Mouse (Mus musculus): ENCODE measurements at regions not wholly inside any gene's neighbourhood (a gene's known extent, or its start where the extent isn't known, plus 50 kb on each side); places are given as distances from the start of the nearest gene placed in this dataset.

GRCm38 (mm10) chr1:63871831-63872230 lies 102.8 kb upstream of the 4933402D24Rik start:
- Histone ChIP-seq H3K9me3 (ENCODE audit: control insufficient read depth, low read length) (no peaks in the 10 kb centered on the region), H3K4me3 (ENCODE audit: insufficient read depth in 1 of 2, low read depth in 2 of 2, low read length in 2 of 2) (no peak overlapping the region), H3K4me2 (ENCODE audit: low read depth) (no peak overlapping the region), H3K36me3 (replicated peaks; ENCODE audit: control insufficient read depth, insufficient read depth, low read depth) (no peaks in the 10 kb centered on the region), H3K9ac (replicated peaks) (no peak overlapping the region), H3K27me3 (ENCODE audit: control insufficient read depth, insufficient read depth, low read length) (no peaks in the 10 kb centered on the region), H3K4me1 (replicated peaks; ENCODE audit: control insufficient read depth in 2 of 2, insufficient read depth in 2 of 2, low read length in 1 of 2) (no peaks in the 10 kb centered on the region), H3K27ac (no peak overlapping the region)
- no peak for TF ChIP-seq CTCF (IDR thresholded peaks at IDR 0.05; ENCODE audit: low read depth)
- TF ChIP-seq EP300 (IDR thresholded peaks at IDR 0.05; ENCODE audit: low read depth), result no peak
- DNase-seq (ENCODE audit: low read depth in 3 of 3, low spot score in 3 of 3) (no peak), ATAC-seq (ENCODE audit: insufficient read depth) (no peak)
- 67% methylated on average over 6 of the region's 6 CpGs for WGBS (ENCODE audit: insufficient replicate concordance)

GRCm38 (mm10) chr1:63869342-63869741 lies 100.3 kb upstream of the 4933402D24Rik start:
- H3K4me2 ChIP-seq (ENCODE audit: low read depth), result no peak overlapping the region
- 57% methylated on average over 2 of the region's 2 CpGs for WGBS (ENCODE audit: insufficient replicate concordance)
- H3K4me1 ChIP-seq (replicated peaks; ENCODE audit: control insufficient read depth in 2 of 2, insufficient read depth in 2 of 2, low read length in 1 of 2), result no peaks in the 10 kb centered on the region
- DNase-seq (ENCODE audit: low read depth in 3 of 3, low spot score in 3 of 3), result no peak
- H3K36me3 ChIP-seq (replicated peaks; ENCODE audit: control insufficient read depth, insufficient read depth, low read depth), result no peaks in the 10 kb centered on the region
- no peak overlapping the region for H3K27ac ChIP-seq
- TF ChIP-seq EP300 (IDR thresholded peaks at IDR 0.05; ENCODE audit: low read depth) (no peak), CTCF (IDR thresholded peaks at IDR 0.05; ENCODE audit: low read depth) (no peak)
- no peak for ATAC-seq (ENCODE audit: insufficient read depth)
- no peak overlapping the region for H3K9ac ChIP-seq (replicated peaks)
- H3K27me3 ChIP-seq (ENCODE audit: control insufficient read depth, insufficient read depth, low read length), result no peaks in the 10 kb centered on the region
- no peaks in the 10 kb centered on the region for H3K9me3 ChIP-seq (ENCODE audit: control insufficient read depth, low read length)
- no peak overlapping the region for H3K4me3 ChIP-seq (ENCODE audit: insufficient read depth in 1 of 2, low read depth in 2 of 2, low read length in 2 of 2)

GRCm38 (mm10) chr1:63857933-63858649 lies 89.0 kb upstream of the 4933402D24Rik start:
- Histone ChIP-seq H3K27ac (no peak overlapping the region), H3K4me2 (ENCODE audit: low read depth) (no peak overlapping the region), H3K9me3 (ENCODE audit: control insufficient read depth, low read length) (no peaks in the 10 kb centered on the region), H3K9ac (replicated peaks) (no peak overlapping the region), H3K4me1 (replicated peaks; ENCODE audit: control insufficient read depth in 2 of 2, insufficient read depth in 2 of 2, low read length in 1 of 2) (no peaks in the 10 kb centered on the region), H3K27me3 (ENCODE audit: control insufficient read depth, insufficient read depth, low read length) (no peaks in the 10 kb centered on the region), H3K4me3 (ENCODE audit: insufficient read depth in 1 of 2, low read depth in 2 of 2, low read length in 2 of 2) (no peak overlapping the region), H3K36me3 (replicated peaks; ENCODE audit: control insufficient read depth, insufficient read depth, low read depth) (no peaks in the 10 kb centered on the region)
- WGBS (ENCODE audit: insufficient replicate concordance), result 40% methylated on average over 6 of the region's 6 CpGs
- no peak for TF ChIP-seq CTCF (IDR thresholded peaks at IDR 0.05; ENCODE audit: low read depth)
- TF ChIP-seq EP300 (IDR thresholded peaks at IDR 0.05; ENCODE audit: low read depth), result no peak
- no peak for ATAC-seq (ENCODE audit: insufficient read depth)
- DNase-seq (ENCODE audit: low read depth in 3 of 3, low spot score in 3 of 3), result no peak

DNA sequence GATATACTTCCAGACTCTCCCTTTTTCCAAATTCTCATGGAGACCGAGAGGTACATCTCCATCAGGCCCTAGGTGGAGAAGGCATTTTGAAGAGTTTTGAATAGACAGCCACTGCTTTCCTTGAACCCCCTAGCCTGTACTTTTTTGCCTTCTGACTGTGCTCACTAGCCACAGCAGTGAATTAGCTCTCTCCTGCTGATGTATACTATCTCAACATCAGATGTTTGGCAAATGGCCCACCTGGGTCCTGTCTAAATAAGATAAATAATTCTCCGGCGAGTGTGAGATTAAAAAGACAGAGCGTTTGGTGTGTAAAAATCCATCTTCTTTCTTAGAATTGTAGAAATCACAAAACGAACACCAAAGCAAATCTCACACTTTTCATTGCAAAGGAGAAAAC lies 88.4 kb upstream of the 4933402D24Rik start:
- H3K4me2 ChIP-seq (ENCODE audit: low read depth), result no peak overlapping the region
- H3K4me1 ChIP-seq (replicated peaks; ENCODE audit: control insufficient read depth in 2 of 2, insufficient read depth in 2 of 2, low read length in 1 of 2), result no peaks in the 10 kb centered on the region
- H3K9me3 ChIP-seq (ENCODE audit: control insufficient read depth, low read length), result no peaks in the 10 kb centered on the region
- WGBS (ENCODE audit: insufficient replicate concordance), result 58% methylated on average over 5 of the region's 5 CpGs
- H3K36me3 ChIP-seq (replicated peaks; ENCODE audit: control insufficient read depth, insufficient read depth, low read depth), result no peaks in the 10 kb centered on the region
- TF ChIP-seq CTCF (IDR thresholded peaks at IDR 0.05; ENCODE audit: low read depth) (no peak), EP300 (IDR thresholded peaks at IDR 0.05; ENCODE audit: low read depth) (no peak)
- no peaks in the 10 kb centered on the region for H3K27me3 ChIP-seq (ENCODE audit: control insufficient read depth, insufficient read depth, low read length)
- DNase-seq (ENCODE audit: low read depth in 3 of 3, low spot score in 3 of 3) (no peak), ATAC-seq (ENCODE audit: insufficient read depth) (no peak)
- no peak overlapping the region for H3K27ac ChIP-seq
- no peak overlapping the region for H3K4me3 ChIP-seq (ENCODE audit: insufficient read depth in 1 of 2, low read depth in 2 of 2, low read length in 2 of 2)
- no peak overlapping the region for H3K9ac ChIP-seq (replicated peaks)

DNA sequence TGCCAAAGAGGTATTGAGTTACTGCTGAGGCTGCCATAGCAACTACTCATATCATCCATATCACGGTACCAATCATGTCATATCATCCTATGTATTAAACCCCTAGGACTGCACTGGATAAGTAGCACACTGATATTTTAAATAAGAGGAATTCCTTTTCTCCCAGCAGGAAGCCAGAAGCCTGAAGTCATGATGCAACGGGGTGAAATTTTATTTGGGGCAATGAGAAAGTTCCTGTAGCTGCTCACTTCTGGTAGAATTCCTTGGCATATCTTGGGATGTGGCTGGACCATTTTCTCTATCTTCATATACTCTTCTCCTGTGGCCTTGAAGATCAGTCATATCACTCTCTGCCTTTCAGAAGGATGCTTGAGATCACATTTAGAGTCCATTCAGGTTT lies 87.3 kb upstream of the 4933402D24Rik start:
- no peaks in the 10 kb centered on the region for H3K36me3 ChIP-seq (replicated peaks; ENCODE audit: control insufficient read depth, insufficient read depth, low read depth)
- no peak for TF ChIP-seq EP300 (IDR thresholded peaks at IDR 0.05; ENCODE audit: low read depth)
- TF ChIP-seq CTCF (IDR thresholded peaks at IDR 0.05; ENCODE audit: low read depth), result no peak
- no peaks in the 10 kb centered on the region for H3K9me3 ChIP-seq (ENCODE audit: control insufficient read depth, low read length)
- DNase-seq (ENCODE audit: low read depth in 3 of 3, low spot score in 3 of 3) (no peak), ATAC-seq (ENCODE audit: insufficient read depth) (no peak)
- H3K4me3 ChIP-seq (ENCODE audit: insufficient read depth in 1 of 2, low read depth in 2 of 2, low read length in 2 of 2), result no peak overlapping the region
- H3K4me2 ChIP-seq (ENCODE audit: low read depth), result no peak overlapping the region
- H3K9ac ChIP-seq (replicated peaks), result no peak overlapping the region
- WGBS (ENCODE audit: insufficient replicate concordance), result 61% methylated on average over 2 of the region's 2 CpGs
- no peaks in the 10 kb centered on the region for H3K27me3 ChIP-seq (ENCODE audit: control insufficient read depth, insufficient read depth, low read length)
- H3K27ac ChIP-seq, result no peak overlapping the region
- no peaks in the 10 kb centered on the region for H3K4me1 ChIP-seq (replicated peaks; ENCODE audit: control insufficient read depth in 2 of 2, insufficient read depth in 2 of 2, low read length in 1 of 2)
